Mouse (Mus musculus): Measurements from ENCODE around the gene Mttp. TPM values are rescaled to one million over a fixed set of nuclear protein-coding genes. Genes with fewer than 3 reads are reported as not detected.

The Mttp gene
- polyA plus RNA-seq, 1 experiment, result 1.6 TPM

GRCm38 (mm10) chr3:138050772-138051171, 94.0 kb downstream of the Mttp start:
- H3K4me1 ChIP-seq (replicated peaks; ENCODE audit: control insufficient read depth, insufficient read depth, low read length), result no peaks in the 10 kb centered on the region
- no peaks in the 10 kb centered on the region for H3K27me3 ChIP-seq (ENCODE audit: control insufficient read depth, insufficient read depth, low read length)
- TF ChIP-seq POLR2A (IDR thresholded peaks at IDR 0.05; ENCODE audit: control insufficient read depth, extremely low read depth, insufficient read depth, low read length, poor library complexity), result no peak
- no peak overlapping the region for H3K27ac ChIP-seq (ENCODE audit: control insufficient read depth, insufficient read depth, low read length)
- 93% methylated on average over 11 of the region's 11 CpGs for WGBS
- no peaks in the 10 kb centered on the region for H3K36me3 ChIP-seq (ENCODE audit: control insufficient read depth, insufficient read depth, low read length)
- no peak for DNase-seq
- no peak overlapping the region for H3K4me3 ChIP-seq (ENCODE audit: control insufficient read depth, insufficient read depth, low read length)

- WGBS, result 93% methylated on average over 6 of the region's 6 CpGs
- DNase-seq, result no peak
- H3K27me3 ChIP-seq (ENCODE audit: control insufficient read depth, insufficient read depth, low read length), result no peaks in the 10 kb centered on the region
These were observed 95.2 kb downstream of the Mttp start for GRCm38 (mm10) chr3:138049555-138049954.

GRCm38 (mm10) chr3:138043316-138043715, 101.5 kb downstream of the Mttp start:
- 89% methylated on average over 7 of the region's 7 CpGs for WGBS
- H3K27me3 ChIP-seq (ENCODE audit: control insufficient read depth, insufficient read depth, low read length), result no peaks in the 10 kb centered on the region

More at GRCm38 (mm10) chr3:138049555-138049954, 95.2 kb downstream of the Mttp start:
- H3K4me1 ChIP-seq (replicated peaks; ENCODE audit: control insufficient read depth, insufficient read depth, low read length), result no peaks in the 10 kb centered on the region
- TF ChIP-seq CTCF (IDR thresholded peaks at IDR 0.05; ENCODE audit: borderline replicate concordance, control insufficient read depth, extremely low read depth, insufficient read depth, low read length, poor library complexity) (no peak), POLR2A (IDR thresholded peaks at IDR 0.05; ENCODE audit: control insufficient read depth, extremely low read depth, insufficient read depth, low read length, poor library complexity) (no peak)
- H3K36me3 ChIP-seq (ENCODE audit: control insufficient read depth, insufficient read depth, low read length), result no peaks in the 10 kb centered on the region
- H3K4me3 ChIP-seq (ENCODE audit: control insufficient read depth, insufficient read depth, low read length), result no peak overlapping the region
- no peak overlapping the region for H3K27ac ChIP-seq (ENCODE audit: control insufficient read depth, insufficient read depth, low read length)

DNA sequence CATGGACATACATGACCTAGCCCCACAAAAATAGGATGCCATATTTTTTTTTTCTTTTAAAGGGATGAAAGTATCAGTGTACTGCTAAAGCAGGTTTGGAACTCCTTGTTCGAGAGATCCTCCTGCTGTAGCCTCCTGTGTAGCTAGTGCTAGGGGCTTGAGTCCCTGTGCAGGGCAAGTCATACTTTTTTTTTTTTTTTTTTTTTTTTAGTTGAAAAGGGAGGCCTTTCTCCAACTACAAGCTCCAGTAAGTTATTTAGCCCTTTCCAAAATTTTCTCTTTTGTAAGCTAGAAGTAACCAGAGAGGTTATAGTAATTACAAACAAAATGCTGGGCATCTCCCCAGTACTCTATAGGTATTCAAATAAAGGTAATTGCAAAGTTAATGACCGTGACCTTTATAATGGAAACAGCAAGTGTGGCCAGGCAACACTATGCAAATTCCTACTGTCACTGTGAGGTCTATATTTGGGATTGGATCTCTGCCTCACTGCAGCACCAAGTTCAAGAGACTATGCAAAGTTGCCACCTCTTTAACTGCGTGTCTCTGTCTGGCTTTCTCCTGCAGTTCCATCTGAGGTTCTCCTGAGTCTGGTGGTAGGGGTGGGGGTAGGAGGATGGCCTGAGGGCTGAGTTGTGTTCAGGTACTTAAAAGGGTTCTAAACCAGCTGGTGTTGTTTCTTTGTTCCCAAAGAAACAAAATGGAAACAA, 103.0 kb downstream of the Mttp start:
- DNase-seq, result no peak
- TF ChIP-seq CTCF (IDR thresholded peaks at IDR 0.05; ENCODE audit: borderline replicate concordance, control insufficient read depth, extremely low read depth, insufficient read depth, low read length, poor library complexity) (no peak), POLR2A (IDR thresholded peaks at IDR 0.05; ENCODE audit: control insufficient read depth, extremely low read depth, insufficient read depth, low read length, poor library complexity) (no peak)
- WGBS, result 97% methylated on average over 3 of the region's 3 CpGs
- H3K4me3 ChIP-seq (ENCODE audit: control insufficient read depth, insufficient read depth, low read length), result no peak overlapping the region
- H3K27ac ChIP-seq (ENCODE audit: control insufficient read depth, insufficient read depth, low read length), result no peak overlapping the region
- no peaks in the 10 kb centered on the region for H3K27me3 ChIP-seq (ENCODE audit: control insufficient read depth, insufficient read depth, low read length)
- H3K36me3 ChIP-seq (ENCODE audit: control insufficient read depth, insufficient read depth, low read length), result no peaks in the 10 kb centered on the region
- H3K4me1 ChIP-seq (replicated peaks; ENCODE audit: control insufficient read depth, insufficient read depth, low read length), result no peaks in the 10 kb centered on the region

More at GRCm38 (mm10) chr3:138043316-138043715, 101.5 kb downstream of the Mttp start:
- H3K4me3 ChIP-seq (ENCODE audit: control insufficient read depth, insufficient read depth, low read length), result no peak overlapping the region
- H3K4me1 ChIP-seq (replicated peaks; ENCODE audit: control insufficient read depth, insufficient read depth, low read length), result no peaks in the 10 kb centered on the region
- no peak for DNase-seq
- no peaks in the 10 kb centered on the region for H3K36me3 ChIP-seq (ENCODE audit: control insufficient read depth, insufficient read depth, low read length)
- TF ChIP-seq CTCF (IDR thresholded peaks at IDR 0.05; ENCODE audit: borderline replicate concordance, control insufficient read depth, extremely low read depth, insufficient read depth, low read length, poor library complexity) (no peak), POLR2A (IDR thresholded peaks at IDR 0.05; ENCODE audit: control insufficient read depth, extremely low read depth, insufficient read depth, low read length, poor library complexity) (no peak)
- H3K27ac ChIP-seq (ENCODE audit: control insufficient read depth, insufficient read depth, low read length), result no peak overlapping the region

DNA sequence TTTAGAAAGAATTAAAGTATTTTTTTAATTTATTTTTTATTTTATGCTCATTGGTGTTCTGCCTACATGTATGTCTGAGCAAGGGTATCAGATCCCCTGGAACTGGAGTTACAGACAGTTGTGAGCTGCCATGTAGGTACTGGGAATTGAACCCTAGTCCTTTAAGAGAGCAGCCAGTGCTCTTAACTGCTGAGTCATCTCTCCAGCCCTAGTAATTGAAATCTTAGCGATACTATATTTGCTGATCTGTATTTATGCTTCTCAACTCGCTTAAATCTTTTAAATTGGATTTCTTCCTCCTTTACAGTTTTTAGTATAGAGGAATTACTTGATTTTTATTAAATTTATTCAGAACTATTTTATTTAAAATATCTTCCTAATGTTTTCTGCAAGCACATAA, 103.8 kb downstream of the Mttp start:
- no peaks in the 10 kb centered on the region for H3K4me1 ChIP-seq (replicated peaks; ENCODE audit: control insufficient read depth, insufficient read depth, low read length)
- no peaks in the 10 kb centered on the region for H3K36me3 ChIP-seq (ENCODE audit: control insufficient read depth, insufficient read depth, low read length)
- no peak overlapping the region for H3K4me3 ChIP-seq (ENCODE audit: control insufficient read depth, insufficient read depth, low read length)
- no peak for DNase-seq
- WGBS, result 79% methylated on average over 2 of the region's 2 CpGs
- no peaks in the 10 kb centered on the region for H3K27me3 ChIP-seq (ENCODE audit: control insufficient read depth, insufficient read depth, low read length)
- no peak overlapping the region for H3K27ac ChIP-seq (ENCODE audit: control insufficient read depth, insufficient read depth, low read length)
- TF ChIP-seq POLR2A (IDR thresholded peaks at IDR 0.05; ENCODE audit: control insufficient read depth, extremely low read depth, insufficient read depth, low read length, poor library complexity) (no peak), CTCF (IDR thresholded peaks at IDR 0.05; ENCODE audit: borderline replicate concordance, control insufficient read depth, extremely low read depth, insufficient read depth, low read length, poor library complexity) (no peak)

Other genes with a start within 250 kb of the Mttp start
- gene Lamtor3, start 226.5 kb downstream of the Mttp start, polyA plus RNA-seq (2012; rRNA removed), result 39.0 and 45.9 TPM in 2 replicates
- gene Dapp1, start 163.4 kb downstream of the Mttp start, polyA plus RNA-seq (2012; rRNA removed), result 13.9 and 16.0 TPM in 2 replicates
- 0.28 and 0.74 TPM in 2 replicates for gene 1110002E22Rik, start 79.9 kb downstream of the Mttp start, polyA plus RNA-seq (2012; rRNA removed)
- not detected in 2 replicates for gene Gm5105, start 77.6 kb downstream of the Mttp start, polyA plus RNA-seq (2012; rRNA removed)
- gene Trmt10a, start 1.5 kb downstream of the Mttp start, polyA plus RNA-seq (2012; rRNA removed), result 2.1 and 2.2 TPM in 2 replicates
- not detected in 2 replicates for gene 4930579F01Rik, start 48.9 kb upstream of the Mttp start, polyA plus RNA-seq (2012; rRNA removed)
- 0.03 and 0.16 TPM in 2 replicates for gene Adh7, start 72.8 kb upstream of the Mttp start, polyA plus RNA-seq (2012; rRNA removed)
- gene Adh1, start 116.0 kb upstream of the Mttp start, polyA plus RNA-seq (2012; rRNA removed), result 10.4 and 13.1 TPM in 2 replicates
- 0.11 and 0.13 TPM in 2 replicates for gene Adh6a, start 168.3 kb upstream of the Mttp start, polyA plus RNA-seq (2012; rRNA removed)
- 0.05 and 0.14 TPM in 2 replicates for gene Adh6b, start 196.8 kb upstream of the Mttp start, polyA plus RNA-seq (2012; rRNA removed)